Mouse (Mus musculus): ENCODE results near the gene Foxa1. TPM values are rescaled to one million over a fixed set of nuclear protein-coding genes. Genes with fewer than 3 reads are reported as not detected.

Gene Foxa1
- polyA plus RNA-seq, 1 experiment from 2014 or later, result 4.0 TPM

GRCm38 (mm10) chr12:57528335-57528734 is 18.4 kb downstream of the Foxa1 start:
- 30% methylated on average over 4 of the region's 4 CpGs for WGBS
- no peaks in the 10 kb centered on the region for H3K4me1 ChIP-seq (replicated peaks; ENCODE audit: control insufficient read depth, insufficient read depth, low read length)
- no peaks in the 10 kb centered on the region for H3K9me3 ChIP-seq (ENCODE audit: control insufficient read depth)
- H3K27ac ChIP-seq (ENCODE audit: low read depth, low read length), result no peak overlapping the region
- no peak overlapping the region for H3K4me2 ChIP-seq (replicated peaks; ENCODE audit: low read depth)
- H3K4me3 ChIP-seq (ENCODE audit: low read depth, low read length), result no peak overlapping the region
- TF ChIP-seq CTCF (IDR thresholded peaks at IDR 0.05; ENCODE audit: low read depth), result no peak
- no peak for ATAC-seq
- H3K27me3 ChIP-seq (replicated peaks; ENCODE audit: control insufficient read depth, insufficient read depth, low read length), result 0 out of 2 replicates have a peak, but pooled peaks cover 8% of the 10 kb centered on the region
- no peak overlapping the region for H3K9ac ChIP-seq (ENCODE audit: low read depth, low read length)
- H3K36me3 ChIP-seq (ENCODE audit: control insufficient read depth, insufficient read depth), result no peaks in the 10 kb centered on the region

GRCm38 (mm10) chr12:57515702-57516377 is 30.9 kb downstream of the Foxa1 start:
- ATAC-seq, result no peak
- no peaks in the 10 kb centered on the region for H3K4me1 ChIP-seq (replicated peaks; ENCODE audit: control insufficient read depth, insufficient read depth, low read length)
- TF ChIP-seq CTCF (IDR thresholded peaks at IDR 0.05; ENCODE audit: low read depth), result no peak
- H3K4me3 ChIP-seq (ENCODE audit: low read depth, low read length), result no peak overlapping the region
- no peaks in the 10 kb centered on the region for H3K27me3 ChIP-seq (replicated peaks; ENCODE audit: control insufficient read depth, insufficient read depth, low read length)
- H3K36me3 ChIP-seq (ENCODE audit: control insufficient read depth, insufficient read depth), result no peaks in the 10 kb centered on the region
- no peak overlapping the region for H3K27ac ChIP-seq (ENCODE audit: low read depth, low read length)
- peak overlapping the region; percentile 33; the same call in 1 of the 2 replicates for H3K4me2 ChIP-seq (replicated peaks; ENCODE audit: low read depth)
- H3K9me3 ChIP-seq (ENCODE audit: control insufficient read depth), result no peaks in the 10 kb centered on the region
- H3K9ac ChIP-seq (ENCODE audit: low read depth, low read length), result no peak overlapping the region
- 28% methylated on average over 12 of the region's 12 CpGs for WGBS

DNA sequence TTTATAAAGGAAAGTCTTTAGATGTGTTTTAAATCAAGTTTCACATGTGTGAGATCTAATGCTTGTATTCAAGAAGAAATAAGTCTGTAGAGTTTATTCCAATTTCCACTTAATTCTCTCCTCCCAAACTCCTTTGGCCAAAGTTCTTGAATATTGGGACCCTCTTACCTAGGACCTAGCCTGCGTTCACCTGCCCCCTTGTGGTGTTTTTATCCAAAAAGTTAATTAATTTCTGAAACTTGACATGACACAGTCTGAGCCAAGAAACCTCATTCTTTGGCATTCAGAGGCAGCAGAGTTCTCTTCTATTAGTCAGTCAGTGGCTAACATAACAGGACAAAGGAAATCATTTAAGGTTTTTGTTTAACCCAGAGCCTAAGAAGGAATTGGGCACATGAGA is 32.2 kb downstream of the Foxa1 start:
- H3K27ac ChIP-seq (ENCODE audit: low read depth, low read length), result no peak overlapping the region
- H3K4me2 ChIP-seq (replicated peaks; ENCODE audit: low read depth), result no peak overlapping the region
- no peak for ATAC-seq
- WGBS, result 62% methylated on average over 1 of the region's 1 CpGs
- H3K9ac ChIP-seq (ENCODE audit: low read depth, low read length), result no peak overlapping the region
- H3K9me3 ChIP-seq (ENCODE audit: control insufficient read depth), result no peaks in the 10 kb centered on the region
- no peaks in the 10 kb centered on the region for H3K4me1 ChIP-seq (replicated peaks; ENCODE audit: control insufficient read depth, insufficient read depth, low read length)
- no peaks in the 10 kb centered on the region for H3K36me3 ChIP-seq (ENCODE audit: control insufficient read depth, insufficient read depth)
- no peak overlapping the region for H3K4me3 ChIP-seq (ENCODE audit: low read depth, low read length)
- TF ChIP-seq CTCF (IDR thresholded peaks at IDR 0.05; ENCODE audit: low read depth), result peak; percentile 23; the same call in 1 of the 2 replicates
- no peaks in the 10 kb centered on the region for H3K27me3 ChIP-seq (replicated peaks; ENCODE audit: control insufficient read depth, insufficient read depth, low read length)

GRCm38 (mm10) chr12:57511560-57511959 is 35.2 kb downstream of the Foxa1 start:
- no peaks in the 10 kb centered on the region for H3K27me3 ChIP-seq (replicated peaks; ENCODE audit: control insufficient read depth, insufficient read depth, low read length)
- H3K9me3 ChIP-seq (ENCODE audit: control insufficient read depth), result no peaks in the 10 kb centered on the region
- H3K27ac ChIP-seq (ENCODE audit: low read depth, low read length), result no peak overlapping the region
- no peak for TF ChIP-seq CTCF (IDR thresholded peaks at IDR 0.05; ENCODE audit: low read depth)
- no peaks in the 10 kb centered on the region for H3K36me3 ChIP-seq (ENCODE audit: control insufficient read depth, insufficient read depth)
- no peaks in the 10 kb centered on the region for H3K4me1 ChIP-seq (replicated peaks; ENCODE audit: control insufficient read depth, insufficient read depth, low read length)
- no peak overlapping the region for H3K9ac ChIP-seq (ENCODE audit: low read depth, low read length)
- no peak overlapping the region for H3K4me3 ChIP-seq (ENCODE audit: low read depth, low read length)
- WGBS, result 85% methylated on average over 5 of the region's 5 CpGs
- no peak overlapping the region for H3K4me2 ChIP-seq (replicated peaks; ENCODE audit: low read depth)
- ATAC-seq, result no peak

DNA sequence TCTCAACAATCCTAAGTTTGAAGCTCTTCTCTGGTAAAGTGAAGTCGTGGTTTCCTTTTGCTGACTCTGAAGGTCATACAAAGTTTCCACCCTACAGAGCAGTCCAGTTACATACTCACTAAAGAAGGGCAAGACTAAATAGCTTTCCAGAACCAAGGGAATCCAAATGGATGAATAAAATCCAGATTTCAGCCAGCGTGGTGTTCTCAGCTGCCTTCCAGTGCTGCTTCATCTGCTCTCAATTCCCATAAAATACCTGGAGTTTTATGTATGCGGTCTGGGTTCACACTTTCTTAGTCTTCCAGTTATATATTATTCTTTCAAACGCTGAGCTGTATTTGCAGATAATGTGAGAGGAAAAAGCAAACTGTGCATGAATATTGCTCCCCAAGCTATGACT is 35.6 kb downstream of the Foxa1 start:
- 84% methylated on average over 4 of the region's 4 CpGs for WGBS
- Histone ChIP-seq H3K27ac (ENCODE audit: low read depth, low read length) (no peak overlapping the region), H3K9ac (ENCODE audit: low read depth, low read length) (no peak overlapping the region), H3K4me3 (ENCODE audit: low read depth, low read length) (no peak overlapping the region), H3K27me3 (replicated peaks; ENCODE audit: control insufficient read depth, insufficient read depth, low read length) (no peaks in the 10 kb centered on the region), H3K4me1 (replicated peaks; ENCODE audit: control insufficient read depth, insufficient read depth, low read length) (no peaks in the 10 kb centered on the region), H3K4me2 (replicated peaks; ENCODE audit: low read depth) (no peak overlapping the region), H3K9me3 (ENCODE audit: control insufficient read depth) (no peaks in the 10 kb centered on the region), H3K36me3 (ENCODE audit: control insufficient read depth, insufficient read depth) (no peaks in the 10 kb centered on the region)
- no peak for TF ChIP-seq CTCF (IDR thresholded peaks at IDR 0.05; ENCODE audit: low read depth)
- no peak for ATAC-seq

GRCm38 (mm10) chr12:57509726-57510125 is 37.0 kb downstream of the Foxa1 start:
- no peak overlapping the region for H3K4me3 ChIP-seq (ENCODE audit: low read depth, low read length)
- WGBS, result 67% methylated on average over 4 of the region's 4 CpGs
- H3K36me3 ChIP-seq (ENCODE audit: control insufficient read depth, insufficient read depth), result no peaks in the 10 kb centered on the region
- no peaks in the 10 kb centered on the region for H3K9me3 ChIP-seq (ENCODE audit: control insufficient read depth)
- no peak overlapping the region for H3K9ac ChIP-seq (ENCODE audit: low read depth, low read length)
- H3K4me1 ChIP-seq (replicated peaks; ENCODE audit: control insufficient read depth, insufficient read depth, low read length), result no peaks in the 10 kb centered on the region
- no peak for ATAC-seq
- no peak overlapping the region for H3K27ac ChIP-seq (ENCODE audit: low read depth, low read length)
- H3K27me3 ChIP-seq (replicated peaks; ENCODE audit: control insufficient read depth, insufficient read depth, low read length), result no peaks in the 10 kb centered on the region
- H3K4me2 ChIP-seq (replicated peaks; ENCODE audit: low read depth), result no peak overlapping the region
- no peak for TF ChIP-seq CTCF (IDR thresholded peaks at IDR 0.05; ENCODE audit: low read depth)

Measured in intestine, postnatal 0 days (tissue).